Mouse (Mus musculus): ENCODE data around the gene Acot8. TPM values are rescaled to one million over a fixed set of nuclear protein-coding genes. Genes with fewer than 3 reads are reported as not detected.

Acot8 gene
- polyA plus RNA-seq, 1 experiment from 2014 or later, result 24.1 TPM

- Histone ChIP-seq H3K4me1 (peaks cover 39% of the 10 kb centered on the region), H3K4me3 (replicated peaks) (peak within 1 kb of the TSS; percentile 96), H3K4me2 (peak within 1 kb of the TSS; percentile 74), H3K36me3 (peaks cover 18% of the 10 kb centered on the region), H3K27ac (replicated peaks) (peak within 1 kb of the TSS; percentile 76), H3K9ac (replicated peaks) (peak within 1 kb of the TSS; percentile 98), H3K9me3 (replicated peaks) (no peaks in the 10 kb centered on the region), H3K27me3 (replicated peaks) (no peaks in the 10 kb centered on the region)
- peak; percentile 95 for ATAC-seq (ENCODE audit: low FRiP score)
- WGBS, result under 1% methylated on average over 65 of the region's 70 CpGs
Measured at GRCm38 (mm10) chr2:164745843-164746479, 58.7 kb downstream of the Acot8 start, which contains the start of the genes Wfdc3 and Dnttip1. Gene Wfdc3 (minus strand): TSS chr2:164745931. Gene Dnttip1 (plus strand): TSS chr2:164745983.

GRCm38 (mm10) chr2:164744987-164745386 lies 59.7 kb downstream of the Acot8 start:
- no peak for ATAC-seq (ENCODE audit: low FRiP score)
- Histone ChIP-seq H3K4me2 (peak overlapping the region; percentile 74), H3K36me3 (peaks cover 14% of the 10 kb centered on the region), H3K9ac (replicated peaks) (peak overlapping the region; percentile 98), H3K4me3 (replicated peaks) (peak overlapping the region; percentile 96), H3K9me3 (replicated peaks) (no peaks in the 10 kb centered on the region), H3K27me3 (replicated peaks) (no peaks in the 10 kb centered on the region), H3K4me1 (peaks cover 38% of the 10 kb centered on the region), H3K27ac (replicated peaks) (no peak overlapping the region)
- 73% methylated on average over 13 of the region's 13 CpGs for WGBS

Other genes with a start within 250 kb of the Acot8 start
- 1.6 and 10.4 TPM in 2 replicates for gene Wfdc2, start 242.5 kb downstream of the Acot8 start, polyA plus RNA-seq (2015; fragmentation: Nextera tagmentation; extraction: Ambion mirVana)
- gene Spint3, start 231.4 kb downstream of the Acot8 start, polyA plus RNA-seq (2015; fragmentation: Nextera tagmentation; extraction: Ambion mirVana), result not detected in 2 replicates
- 0.31 TPM in 1 of 2 replicates, not detected in the other for gene Wfdc6a, start 219.4 kb downstream of the Acot8 start, polyA plus RNA-seq (2015; fragmentation: Nextera tagmentation; extraction: Ambion mirVana)
- not detected in 2 replicates for gene Eppin, start 211.3 kb downstream of the Acot8 start, polyA plus RNA-seq (2015; fragmentation: Nextera tagmentation; extraction: Ambion mirVana)
- not detected in 2 replicates for gene Wfdc6b, start 191.4 kb downstream of the Acot8 start, polyA plus RNA-seq (2015; fragmentation: Nextera tagmentation; extraction: Ambion mirVana)
- not detected in 2 replicates for gene Wfdc8, start 191.3 kb downstream of the Acot8 start, polyA plus RNA-seq (2015; fragmentation: Nextera tagmentation; extraction: Ambion mirVana)
- not detected in 2 replicates for gene Wfdc16, start 166.1 kb downstream of the Acot8 start, polyA plus RNA-seq (2015; fragmentation: Nextera tagmentation; extraction: Ambion mirVana)
- not detected in 2 replicates for gene Wfdc10, start 148.8 kb downstream of the Acot8 start, polyA plus RNA-seq (2015; fragmentation: Nextera tagmentation; extraction: Ambion mirVana)
- gene Wfdc9, start 148.3 kb downstream of the Acot8 start, polyA plus RNA-seq (2015; fragmentation: Nextera tagmentation; extraction: Ambion mirVana), result not detected in 2 replicates
- not detected in 2 replicates for gene Wfdc11, start 130.8 kb downstream of the Acot8 start, polyA plus RNA-seq (2015; fragmentation: Nextera tagmentation; extraction: Ambion mirVana)
- not detected in 2 replicates for gene Wfdc13, start 119.8 kb downstream of the Acot8 start, polyA plus RNA-seq (2015; fragmentation: Nextera tagmentation; extraction: Ambion mirVana)
- not detected in 2 replicates for gene Spint4, start 106.4 kb downstream of the Acot8 start, polyA plus RNA-seq (2015; fragmentation: Nextera tagmentation; extraction: Ambion mirVana)
- not detected in 2 replicates for gene Spint5, start 89.6 kb downstream of the Acot8 start, polyA plus RNA-seq (2015; fragmentation: Nextera tagmentation; extraction: Ambion mirVana)
- 1.1 and 1.3 TPM in 2 replicates for gene Wfdc3, start 59.0 kb downstream of the Acot8 start, polyA plus RNA-seq (2015; fragmentation: Nextera tagmentation; extraction: Ambion mirVana)
- gene Dnttip1, start 58.9 kb downstream of the Acot8 start, polyA plus RNA-seq (2015; fragmentation: Nextera tagmentation; extraction: Ambion mirVana), result 51.0 and 56.4 TPM in 2 replicates
- gene Ube2c, start 35.0 kb downstream of the Acot8 start, polyA plus RNA-seq (2015; fragmentation: Nextera tagmentation; extraction: Ambion mirVana), result 42.8 and 134 TPM in 2 replicates
- 27.5 and 55.6 TPM in 2 replicates for gene Tnnc2, start 24.9 kb downstream of the Acot8 start, polyA plus RNA-seq (2015; fragmentation: Nextera tagmentation; extraction: Ambion mirVana)
- 41.3 and 46.6 TPM in 2 replicates for gene Snx21, start 19.1 kb downstream of the Acot8 start, polyA plus RNA-seq (2015; fragmentation: Nextera tagmentation; extraction: Ambion mirVana)
- 14.9 and 16.2 TPM in 2 replicates for gene Zswim3, start 216 bp upstream of the Acot8 start, polyA plus RNA-seq (2015; fragmentation: Nextera tagmentation; extraction: Ambion mirVana)
- 23.7 and 25.4 TPM in 2 replicates for gene Zswim1, start 17.8 kb upstream of the Acot8 start, polyA plus RNA-seq (2015; fragmentation: Nextera tagmentation; extraction: Ambion mirVana)
- not detected in 2 replicates for gene Spata25, start 23.7 kb upstream of the Acot8 start, polyA plus RNA-seq (2015; fragmentation: Nextera tagmentation; extraction: Ambion mirVana)
- 99.9 and 113 TPM in 2 replicates for gene Ctsa, start 28.0 kb upstream of the Acot8 start, polyA plus RNA-seq (2015; fragmentation: Nextera tagmentation; extraction: Ambion mirVana)
- 6.8 and 7.1 TPM in 2 replicates for gene Neurl2, start 28.6 kb upstream of the Acot8 start, polyA plus RNA-seq (2015; fragmentation: Nextera tagmentation; extraction: Ambion mirVana)
- 117 and 192 TPM in 2 replicates for gene Pltp, start 52.8 kb upstream of the Acot8 start, polyA plus RNA-seq (2015; fragmentation: Nextera tagmentation; extraction: Ambion mirVana)
- 79.9 and 85.2 TPM in 2 replicates for gene Pcif1, start 74.4 kb upstream of the Acot8 start, polyA plus RNA-seq (2015; fragmentation: Nextera tagmentation; extraction: Ambion mirVana)
- gene Zfp335, start 106.9 kb upstream of the Acot8 start, polyA plus RNA-seq (2015; fragmentation: Nextera tagmentation; extraction: Ambion mirVana), result 13.3 and 13.8 TPM in 2 replicates
- gene Mmp9, start 135.9 kb upstream of the Acot8 start, polyA plus RNA-seq (2015; fragmentation: Nextera tagmentation; extraction: Ambion mirVana), result 23.8 and 25.6 TPM in 2 replicates
- gene Slc12a5, start 155.9 kb upstream of the Acot8 start, polyA plus RNA-seq (2015; fragmentation: Nextera tagmentation; extraction: Ambion mirVana), result 53.6 and 61.8 TPM in 2 replicates
- 85.1 TPM in 2 replicates for gene Ncoa5, start 230.0 kb upstream of the Acot8 start, polyA plus RNA-seq (2015; fragmentation: Nextera tagmentation; extraction: Ambion mirVana)

All from neural tube, embryonic 15.5 days (tissue).